Mouse (Mus musculus): ENCODE results near the gene Sec14l2. TPM values are rescaled to one million over a fixed set of nuclear protein-coding genes. Genes with fewer than 3 reads are reported as not detected.

Sec14l2 gene
- total and polyA plus RNA-seq, 3 experiments = 15.5 to 40.1 TPM; not detected in 1

DNA sequence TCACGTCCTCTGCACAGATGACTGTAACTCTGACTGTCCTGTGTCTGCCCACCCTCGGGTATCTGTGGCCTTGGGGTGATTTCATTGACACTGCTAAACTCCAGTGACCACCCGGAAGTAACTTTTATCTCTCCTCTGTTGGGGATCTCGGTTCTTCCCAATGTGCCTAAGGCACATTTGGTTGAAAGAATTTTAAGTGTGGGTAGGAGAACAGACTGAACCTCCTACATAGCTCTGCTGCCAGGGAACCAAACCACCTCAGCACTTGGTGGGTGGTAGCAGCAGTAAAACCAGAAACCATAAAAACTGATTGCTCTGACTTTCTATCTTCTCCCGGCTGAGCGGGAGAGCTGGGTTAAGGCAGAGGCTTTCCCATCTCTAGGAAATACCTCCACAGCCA is 17.8 kb downstream of the Sec14l2 start:
- DNase-seq (ENCODE audit: low read depth, low spot score) = no peak
- Histone ChIP-seq H3K27ac (ENCODE audit: control insufficient read depth, low read depth, low read length) (no peak overlapping the region), H3K9me3 (replicated peaks; ENCODE audit: insufficient read depth, low read length) (no peaks in the 10 kb centered on the region), H3K27me3 (ENCODE audit: control insufficient read depth in 1 of 2, insufficient read depth in 2 of 2, low read length in 2 of 2) (no peaks in the 10 kb centered on the region), H3K4me3 (ENCODE audit: control insufficient read depth in 1 of 2, insufficient read depth in 1 of 2, low read depth in 2 of 2, low read length in 2 of 2) (no peak overlapping the region), H3K79me2 (ENCODE audit: control insufficient read depth, insufficient read depth, low read length, poor library complexity) (no peaks in the 10 kb centered on the region), H3K36me3 (ENCODE audit: control insufficient read depth in 1 of 2, insufficient read depth in 2 of 2, low read length in 2 of 2) (no peaks in the 10 kb centered on the region; a peak in 1 of 4 replicates), H3K9ac (ENCODE audit: control insufficient read depth, low read depth, low read length, poor library complexity, severe bottlenecking) (no peak overlapping the region), H3K4me1 (ENCODE audit: control insufficient read depth in 1 of 2, insufficient read depth in 2 of 2, low read length in 2 of 2) (no peaks in the 10 kb centered on the region)
- TF ChIP-seq MYC (IDR thresholded peaks at IDR 0.05; ENCODE audit: low read depth, low read length) (no peak), ZMIZ1 (IDR thresholded peaks at IDR 0.05; ENCODE audit: low read depth, low read length) (no peak), TCF12 (IDR thresholded peaks at IDR 0.05; ENCODE audit: low read depth, low read length) (no peak), CTCF (IDR thresholded peaks at IDR 0.05 in 2 of 3, conservative IDR thresholded peaks at IDR 0.05 in 1 of 3; ENCODE audit: control insufficient read depth in 1 of 3, insufficient read depth in 1 of 3, low read depth in 2 of 3, low read length in 3 of 3, poor library complexity in 1 of 3, severe bottlenecking in 1 of 3) (no peak), CHD2 (IDR thresholded peaks at IDR 0.05; ENCODE audit: low read length) (no peak), MAX (IDR thresholded peaks at IDR 0.05; ENCODE audit: low read length) (no peak), SMC3 (IDR thresholded peaks at IDR 0.05; ENCODE audit: low read depth, low read length) (no peak), CHD1 (IDR thresholded peaks at IDR 0.05; ENCODE audit: low read depth, low read length) (no peak), GATA1 (IDR thresholded peaks at IDR 0.05; ENCODE audit: low read depth, low read length) (no peak)

DNA sequence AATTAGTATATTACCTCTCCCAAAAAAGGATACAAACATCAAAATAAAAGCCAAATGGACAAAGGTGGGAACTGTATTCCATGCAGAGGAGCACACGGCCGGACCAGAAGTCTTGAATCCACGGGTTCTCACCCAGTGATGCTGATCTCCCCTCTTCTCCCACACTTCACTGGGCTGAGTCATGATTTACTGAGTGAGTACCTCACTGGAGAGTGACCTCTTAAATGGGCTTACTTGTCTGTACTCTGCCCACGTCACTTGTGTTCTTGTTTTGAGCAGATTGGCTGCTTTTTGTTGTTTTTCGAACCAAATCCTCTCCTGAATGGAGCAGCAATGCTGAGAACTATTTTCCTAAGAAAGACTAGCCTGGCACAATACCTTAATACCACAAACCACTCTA is 18.2 kb downstream of the Sec14l2 start:
- H3K9ac ChIP-seq (ENCODE audit: control insufficient read depth, low read depth, low read length, poor library complexity, severe bottlenecking) = no peak overlapping the region
- H3K27ac ChIP-seq (ENCODE audit: control insufficient read depth, low read depth, low read length) = no peak overlapping the region
- H3K4me3 ChIP-seq (ENCODE audit: control insufficient read depth in 1 of 2, insufficient read depth in 1 of 2, low read depth in 2 of 2, low read length in 2 of 2) = no peak overlapping the region
- TF ChIP-seq ZC3H11A (IDR thresholded peaks at IDR 0.05; ENCODE audit: low read depth, low read length) (no peak), USF2 (IDR thresholded peaks at IDR 0.05; ENCODE audit: borderline replicate concordance in 1 of 2, insufficient read depth in 1 of 2, low read depth in 1 of 2, low read length in 2 of 2) (no peak), MYC (IDR thresholded peaks at IDR 0.05; ENCODE audit: low read depth, low read length) (no peak), ETS1 (IDR thresholded peaks at IDR 0.05; ENCODE audit: low read depth, low read length) (no peak), ZKSCAN1 (IDR thresholded peaks at IDR 0.05; ENCODE audit: low read depth, low read length) (no peak), GATA1 (IDR thresholded peaks at IDR 0.05; ENCODE audit: low read depth, low read length) (no peak), RCOR1 (IDR thresholded peaks at IDR 0.05; ENCODE audit: low read depth, low read length) (no peak), NRF1 (IDR thresholded peaks at IDR 0.05; ENCODE audit: insufficient read depth, low read depth, low read length, poor library complexity, severe bottlenecking) (no peak)
- H3K36me3 ChIP-seq (ENCODE audit: control insufficient read depth in 1 of 2, insufficient read depth in 2 of 2, low read length in 2 of 2) = no peaks in the 10 kb centered on the region; a peak in 1 of 4 replicates
- no peaks in the 10 kb centered on the region for H3K9me3 ChIP-seq (replicated peaks; ENCODE audit: insufficient read depth, low read length)
- no peak for DNase-seq (ENCODE audit: low read depth, low spot score)
- H3K27me3 ChIP-seq (ENCODE audit: control insufficient read depth in 1 of 2, insufficient read depth in 2 of 2, low read length in 2 of 2) = no peaks in the 10 kb centered on the region
- H3K79me2 ChIP-seq (ENCODE audit: control insufficient read depth, insufficient read depth, low read length, poor library complexity) = no peaks in the 10 kb centered on the region
- H3K4me1 ChIP-seq (ENCODE audit: control insufficient read depth in 1 of 2, insufficient read depth in 2 of 2, low read length in 2 of 2) = no peaks in the 10 kb centered on the region

DNA sequence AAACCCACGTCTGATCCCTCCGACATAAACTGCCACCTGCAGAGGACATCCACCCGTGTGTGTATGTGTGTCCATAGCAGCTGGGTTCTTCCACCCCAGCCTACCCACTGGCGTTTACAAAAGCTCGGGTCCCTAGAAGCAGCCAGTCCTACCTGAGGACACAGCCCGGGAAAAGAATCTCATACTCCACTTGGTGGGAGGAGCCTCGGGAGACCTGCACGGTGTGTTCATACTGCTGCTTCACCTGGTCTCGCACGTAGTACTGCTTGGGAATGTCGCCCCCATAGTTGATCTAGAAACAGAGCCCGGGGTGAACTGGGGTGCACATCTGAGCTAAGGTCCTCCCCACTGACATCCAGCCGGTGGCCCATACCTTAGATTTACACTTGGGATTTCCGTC is 19.7 kb downstream of the Sec14l2 start:
- H3K36me3 ChIP-seq (ENCODE audit: control insufficient read depth in 1 of 2, insufficient read depth in 2 of 2, low read length in 2 of 2) = no peaks in the 10 kb centered on the region; a peak in 1 of 4 replicates
- no peaks in the 10 kb centered on the region for H3K4me1 ChIP-seq (ENCODE audit: control insufficient read depth in 1 of 2, insufficient read depth in 2 of 2, low read length in 2 of 2)
- no peak overlapping the region for H3K4me3 ChIP-seq (ENCODE audit: control insufficient read depth in 1 of 2, insufficient read depth in 1 of 2, low read depth in 2 of 2, low read length in 2 of 2)
- TF ChIP-seq MAX (IDR thresholded peaks at IDR 0.05; ENCODE audit: low read length) (no peak), ELF1 (IDR thresholded peaks at IDR 0.05; ENCODE audit: low read depth, low read length) (no peak), USF2 (IDR thresholded peaks at IDR 0.05; ENCODE audit: borderline replicate concordance in 1 of 2, insufficient read depth in 1 of 2, low read depth in 1 of 2, low read length in 2 of 2) (no peak), NELFE (IDR thresholded peaks at IDR 0.05; ENCODE audit: low read depth, low read length) (no peak), SIN3A (IDR thresholded peaks at IDR 0.05; ENCODE audit: low read length) (no peak), MAZ (IDR thresholded peaks at IDR 0.05; ENCODE audit: low read depth, low read length) (no peak), TBP (IDR thresholded peaks at IDR 0.05; ENCODE audit: low read depth, low read length) (no peak), POLR2AphosphoS5 (IDR thresholded peaks at IDR 0.05; ENCODE audit: borderline replicate concordance, low read depth, low read length) (no peak), ETS1 (IDR thresholded peaks at IDR 0.05; ENCODE audit: low read depth, low read length) (no peak), POLR2AphosphoS2 (IDR thresholded peaks at IDR 0.05; ENCODE audit: low read length) (no peak), ZNF384 (IDR thresholded peaks at IDR 0.05; ENCODE audit: low read depth, low read length) (no peak), RCOR1 (IDR thresholded peaks at IDR 0.05; ENCODE audit: low read depth, low read length) (no peak), CTCF (IDR thresholded peaks at IDR 0.05 in 2 of 3, conservative IDR thresholded peaks at IDR 0.05 in 1 of 3; ENCODE audit: control insufficient read depth in 1 of 3, insufficient read depth in 1 of 3, low read depth in 2 of 3, low read length in 3 of 3, poor library complexity in 1 of 3, severe bottlenecking in 1 of 3) (no peak), USF1 (IDR thresholded peaks at IDR 0.05; ENCODE audit: low read depth, low read length) (no peak), TAL1 (IDR thresholded peaks at IDR 0.05; ENCODE audit: low read length) (no peak), ZMIZ1 (IDR thresholded peaks at IDR 0.05; ENCODE audit: low read depth, low read length) (no peak)
- H3K27me3 ChIP-seq (ENCODE audit: control insufficient read depth in 1 of 2, insufficient read depth in 2 of 2, low read length in 2 of 2) = no peaks in the 10 kb centered on the region
- H3K27ac ChIP-seq (ENCODE audit: control insufficient read depth, low read depth, low read length) = no peak overlapping the region
- no peaks in the 10 kb centered on the region for H3K79me2 ChIP-seq (ENCODE audit: control insufficient read depth, insufficient read depth, low read length, poor library complexity)
- no peak overlapping the region for H3K9ac ChIP-seq (ENCODE audit: control insufficient read depth, low read depth, low read length, poor library complexity, severe bottlenecking)
- H3K9me3 ChIP-seq (replicated peaks; ENCODE audit: insufficient read depth, low read length) = no peaks in the 10 kb centered on the region
- no peak for DNase-seq (ENCODE audit: low read depth, low spot score)
